Mouse (Mus musculus): ENCODE measurements around the gene Kalrn.

Gene Kalrn

GRCm38 (mm10) chr16:33928788-33929462 is 644.4 kb downstream of the Kalrn start:
- no peak for DNase-seq

GRCm38 (mm10) chr16:33927263-33927824 is 646.0 kb downstream of the Kalrn start:
- no peak for DNase-seq

GRCm38 (mm10) chr16:33923758-33924157 is 649.6 kb downstream of the Kalrn start:
- no peak for DNase-seq

GRCm38 (mm10) chr16:33923001-33923316 is 650.4 kb downstream of the Kalrn start:
- no peak for DNase-seq

- peak; percentile 25 for DNase-seq
Measured at GRCm38 (mm10) chr16:33922111-33923000, 651.0 kb downstream of the Kalrn start.

GRCm38 (mm10) chr16:33921514-33921913 is 651.8 kb downstream of the Kalrn start:
- no peak for DNase-seq

All from thymus, postnatal 25 days (tissue).